Mouse (Mus musculus) cortical plate, adult 2 months (tissue): ENCODE results near the gene Kdm4c.

Experiments used
- CTCF ChIP-seq: fragments of 200-500 bp; IDR thresholded peaks from 2 replicates; pipeline ENCODE4 v1.5.1; 2011; ENCODE audit warnings: mild to moderate bottlenecking, control low read depth, low read length; ENCODE audit not compliant: insufficient read depth; ENCODE audit errors: extremely low read depth
- POLR2A ChIP-seq: fragments of 200-500 bp; IDR thresholded peaks from 2 replicates; pipeline ENCODE4 v1.6.1; 2011; ENCODE audit warnings: mild to moderate bottlenecking, low read length, control low read depth; ENCODE audit not compliant: insufficient read depth; ENCODE audit errors: extremely low read depth

GRCm38 (mm10) chr4:74261879-74262278 lies 19.6 kb downstream of the Kdm4c start:
- TF ChIP-seq CTCF = no peak
- no peak for TF ChIP-seq POLR2A
